Mouse (Mus musculus) lung, adult 2 months (tissue): Measurements from ENCODE around the gene 9830107B12Rik. TPM values are rescaled to one million over a fixed set of nuclear protein-coding genes. Genes with fewer than 3 reads are reported as not detected.
"Not testable (repeated sequence)": the region's sequence is repeated elsewhere in the genome, so short reads cannot be mapped to it uniquely, and the experiment has no call there.

Experiments used
- DNase-seq: peaks from one replicate; pipeline ENCODE4 v3.0.0; 2022
- H3K4me1 ChIP-seq: fragments of 200-500 bp; 2 replicates; pipeline ENCODE4 v1.6.1; 2011; ENCODE audit warnings: low read length; ENCODE audit not compliant: control insufficient read depth, insufficient read depth
- H3K4me3 ChIP-seq: fragments of 200-500 bp; replicated peaks from 2 replicates; pipeline ENCODE3; 2011; ENCODE audit warnings: low read depth, mild to moderate bottlenecking, control low read depth, low read length; ENCODE audit errors: extremely low read depth
- CTCF ChIP-seq: fragments of 200-500 bp; IDR thresholded peaks from 2 replicates; pipeline ENCODE4 v1.5.1; 2011; ENCODE audit warnings: mild to moderate bottlenecking, low read length, control low read depth; ENCODE audit not compliant: insufficient read depth
- POLR2A ChIP-seq: fragments of 200-500 bp; IDR thresholded peaks from 2 replicates; pipeline ENCODE4 v1.6.1; 2011; ENCODE audit warnings: low read depth, mild to moderate bottlenecking, control low read depth, low read length, borderline replicate concordance; ENCODE audit errors: extremely low read depth
- WGBS: fragments of 180-500 bp; shearing (Covaris S2); methylation state at CpG from one replicate; pipeline ENCODE4 v1.1.7; 2018; 5-methylcytosine and 5-hydroxymethylcytosine counted together
- polyA plus RNA-seq: library from polyadenylated mRNA; depleted of rRNA; stranded (reverse); fragments of >200 nt; gene quantifications from 2 replicates; pipeline ENCODE4 v1.2.3, GENCODE M21; 2012; rRNA removed

9830107B12Rik gene
- polyA plus RNA-seq: 0.09 and 0.15 TPM in 2 replicates

DNA sequence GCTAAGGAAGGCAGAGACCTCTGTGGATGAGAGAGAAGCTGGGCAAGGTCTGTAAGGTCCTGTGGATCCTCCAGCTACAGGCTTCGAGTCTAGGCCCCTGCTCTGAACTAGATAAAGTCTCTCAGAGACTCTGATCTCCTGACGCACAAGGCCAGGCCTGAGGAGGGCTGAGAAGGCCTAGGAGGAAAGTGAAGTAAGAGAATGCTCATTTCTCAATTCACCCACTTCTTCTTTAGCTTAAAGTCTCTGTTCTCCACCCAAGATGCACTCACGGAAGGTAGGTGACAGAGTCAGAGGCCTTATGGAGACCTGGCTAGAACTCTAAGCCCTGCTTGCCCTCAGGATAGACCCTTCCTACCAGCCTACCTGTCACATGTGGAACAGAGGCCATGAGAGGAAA lies at the start of gene 9830107B12Rik:
TSS of gene 9830107B12Rik (minus strand) at position 149 of the 400 bp plus-strand sequence.
- WGBS: 66% methylated on average over 3 of the region's 3 CpGs
- DNase-seq: no peak
- no peak within 1 kb of the TSS for H3K4me3 ChIP-seq
- H3K4me1 ChIP-seq: no peaks in the 10 kb centered on the region
- TF ChIP-seq CTCF (no peak), POLR2A (no peak)

DNA sequence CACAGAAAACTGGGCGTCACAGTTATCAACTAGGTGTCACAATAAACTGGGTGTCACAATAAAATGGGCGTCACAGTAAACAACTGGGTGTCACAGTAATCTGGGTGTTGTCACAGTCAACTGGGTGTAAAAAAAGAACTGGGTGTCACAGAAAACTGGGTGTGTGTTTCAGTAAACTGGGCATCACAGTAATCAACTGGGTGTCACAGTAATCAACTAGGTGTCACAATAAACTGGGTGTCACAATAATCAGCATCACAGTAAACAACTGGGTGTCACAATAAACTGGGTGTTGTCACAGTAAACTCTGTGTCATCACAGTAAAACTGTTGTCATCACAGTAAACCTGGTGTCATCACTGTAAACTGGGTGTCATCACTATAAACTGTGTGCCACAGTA lies 46.3 kb upstream of the 9830107B12Rik start:
- TF ChIP-seq POLR2A: no peak
- no peak for TF ChIP-seq CTCF
- no peak for DNase-seq
- Histone ChIP-seq H3K4me3 (no peak overlapping the region), H3K4me1 (no peaks in the 10 kb centered on the region)
- WGBS: 51% methylated on average over 2 of the region's 2 CpGs

DNA sequence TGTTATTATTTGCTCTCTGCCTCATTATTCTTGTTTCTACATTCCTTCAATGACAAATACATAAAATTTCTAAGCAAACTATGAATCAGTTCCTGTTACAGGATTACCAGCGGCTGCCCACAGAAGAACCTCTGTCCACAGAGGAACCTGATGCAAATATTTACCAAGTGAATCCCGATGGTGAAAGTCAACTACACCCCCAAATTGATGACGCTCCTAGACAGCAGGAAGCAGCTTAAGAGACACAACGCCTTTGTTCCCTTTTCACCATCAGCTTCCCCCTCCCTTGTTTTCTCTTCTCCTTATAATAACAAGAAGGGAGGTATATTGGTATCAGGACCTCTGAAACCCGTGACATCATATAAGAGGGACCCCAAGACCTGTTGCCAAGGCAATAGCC lies 39.2 kb upstream of the 9830107B12Rik start:
- WGBS: 35% methylated on average over 5 of the region's 5 CpGs
- H3K4me1 ChIP-seq: no peaks in the 10 kb centered on the region
- no peak overlapping the region for H3K4me3 ChIP-seq
- no peak for DNase-seq
- no peak for TF ChIP-seq CTCF
- no peak for TF ChIP-seq POLR2A

DNA sequence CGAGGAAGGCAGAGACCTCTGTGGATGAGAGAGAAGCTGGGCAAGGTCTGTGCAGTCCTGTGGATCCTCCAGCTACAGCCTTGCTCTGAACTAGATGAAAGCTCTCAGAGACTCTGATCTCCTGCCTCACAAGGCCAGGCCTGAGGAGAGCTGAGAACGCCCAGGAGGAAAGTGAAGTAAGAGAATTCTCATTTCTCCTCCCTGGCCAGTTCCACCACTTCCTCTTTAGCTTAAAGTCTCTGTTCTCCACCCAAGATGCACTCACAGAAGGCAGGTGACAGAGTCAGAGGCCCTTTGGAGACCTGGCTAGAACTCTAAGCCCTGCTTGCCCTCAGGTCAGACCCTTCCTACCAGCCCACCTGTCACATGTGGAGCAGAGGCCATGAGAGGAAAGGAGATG lies 21.0 kb upstream of the 9830107B12Rik start, which contains the start of gene A530064D06Rik:
TSS of gene A530064D06Rik (minus strand) at position 173 of the 400 bp plus-strand sequence.
- not testable (repeated sequence) for H3K4me3 ChIP-seq, H3K4me1 ChIP-seq, DNase-seq
- 65% methylated on average over 2 of the region's 2 CpGs for WGBS

DNA sequence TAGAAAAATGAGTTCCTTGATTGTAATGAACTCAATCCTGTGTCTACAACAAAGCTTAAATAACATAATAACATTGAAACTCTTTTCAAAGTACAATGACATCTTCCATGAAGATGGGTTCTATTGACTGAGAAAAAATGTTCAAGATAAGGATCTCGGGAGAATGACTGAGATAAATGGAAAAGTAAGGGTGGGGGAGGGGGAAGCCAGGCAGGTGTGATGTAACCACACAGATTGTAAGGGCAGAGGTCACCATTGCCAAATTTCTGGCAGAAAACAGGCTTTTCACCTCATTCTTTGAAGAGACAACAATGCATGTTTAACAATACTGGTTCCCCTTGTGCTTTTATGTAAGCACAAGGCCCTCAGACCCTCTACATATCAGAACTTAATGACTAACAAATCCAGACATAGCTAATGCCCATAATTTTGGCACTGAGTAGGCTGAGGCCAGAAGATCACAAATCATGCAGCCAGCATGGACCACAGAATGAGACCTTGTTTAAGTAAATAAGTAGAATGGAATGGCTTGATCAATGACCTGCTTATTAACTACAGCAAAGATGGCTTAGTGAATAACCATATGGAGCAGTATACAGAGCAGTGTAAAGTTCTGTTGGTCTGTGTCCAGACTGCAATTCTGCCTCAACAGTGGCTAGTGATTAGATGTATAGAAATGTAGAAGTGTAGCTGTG lies 11.5 kb upstream of the 9830107B12Rik start:
- H3K4me3 ChIP-seq: no peak overlapping the region
- DNase-seq: no peak
- WGBS: 42% methylated on average over 1 of the region's 1 CpGs
- H3K4me1 ChIP-seq: no peaks in the 10 kb centered on the region
- TF ChIP-seq POLR2A: no peak
- TF ChIP-seq CTCF: no peak

DNA sequence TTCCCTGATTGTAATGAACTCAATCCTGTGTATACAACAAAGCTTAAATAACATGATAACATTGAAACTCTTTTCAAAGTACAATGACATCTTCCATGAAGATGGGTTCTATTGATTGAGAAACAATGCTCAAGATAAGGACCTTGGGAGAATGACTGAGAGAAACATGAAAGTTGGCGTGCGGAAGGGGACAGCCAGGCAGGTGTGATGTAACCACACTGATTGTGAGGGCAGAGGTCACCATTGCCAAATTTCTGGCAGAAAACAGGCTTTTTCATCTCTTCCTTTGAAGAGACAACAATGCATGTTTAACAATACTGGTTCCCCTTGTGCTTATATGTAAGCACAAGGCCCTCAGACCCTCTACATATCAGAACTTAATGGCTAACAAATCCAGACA lies 13.3 kb downstream of the 9830107B12Rik start:
- no peaks in the 10 kb centered on the region for H3K4me1 ChIP-seq
- WGBS: 50% methylated on average over 2 of the region's 2 CpGs
- no peak overlapping the region for H3K4me3 ChIP-seq
- DNase-seq: no peak
- no peak for TF ChIP-seq POLR2A
- no peak for TF ChIP-seq CTCF

DNA sequence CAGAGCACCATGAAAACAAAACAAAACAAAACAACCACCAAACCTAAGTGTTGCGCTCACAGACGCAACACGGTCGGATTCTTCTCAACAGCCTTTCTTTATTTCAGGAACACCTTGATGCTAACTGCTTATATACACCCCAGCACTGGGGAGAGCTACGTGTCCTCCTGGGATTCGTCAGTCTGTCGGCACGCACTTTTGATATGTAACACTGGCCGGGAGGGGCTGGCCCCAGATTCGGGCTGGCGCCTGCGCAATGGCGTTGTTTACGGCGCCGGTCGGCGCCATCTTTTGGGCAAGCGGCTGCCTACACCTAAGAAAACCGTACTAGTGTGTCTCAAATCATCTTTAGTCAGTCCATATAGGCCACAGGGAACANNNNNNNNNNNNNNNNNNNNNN lies 25.6 kb downstream of the 9830107B12Rik start:
- 88% methylated on average over 20 of the region's 20 CpGs for WGBS
- TF ChIP-seq CTCF: no peak
- Histone ChIP-seq H3K4me1 (no peaks in the 10 kb centered on the region), H3K4me3 (no peak overlapping the region)
- no peak for DNase-seq

DNA sequence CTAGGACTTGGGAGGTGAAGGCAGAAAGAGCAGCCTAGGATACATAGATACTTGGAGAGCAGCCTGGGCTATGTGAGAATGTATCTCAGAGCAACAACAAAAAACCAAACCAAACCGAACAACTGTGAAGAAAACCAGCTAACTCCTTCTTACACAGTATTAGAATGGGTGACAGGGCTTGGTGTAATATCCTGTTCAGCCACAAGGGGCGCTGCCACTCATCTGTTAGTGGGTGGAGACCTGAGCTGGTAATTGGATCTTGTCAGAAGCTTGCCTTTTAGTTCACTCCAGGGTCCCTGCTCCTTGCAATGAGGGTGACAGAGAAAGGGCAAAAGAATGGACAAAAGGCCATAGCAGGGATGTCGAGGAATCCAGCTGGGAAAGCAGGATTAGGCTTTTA lies 26.4 kb downstream of the 9830107B12Rik start:
- peak; percentile 79 for DNase-seq
- no peak overlapping the region for H3K4me3 ChIP-seq
- H3K4me1 ChIP-seq: no peaks in the 10 kb centered on the region
- TF ChIP-seq CTCF (peak; percentile 85), POLR2A (no peak)
- 26% methylated on average over 3 of the region's 3 CpGs for WGBS

DNA sequence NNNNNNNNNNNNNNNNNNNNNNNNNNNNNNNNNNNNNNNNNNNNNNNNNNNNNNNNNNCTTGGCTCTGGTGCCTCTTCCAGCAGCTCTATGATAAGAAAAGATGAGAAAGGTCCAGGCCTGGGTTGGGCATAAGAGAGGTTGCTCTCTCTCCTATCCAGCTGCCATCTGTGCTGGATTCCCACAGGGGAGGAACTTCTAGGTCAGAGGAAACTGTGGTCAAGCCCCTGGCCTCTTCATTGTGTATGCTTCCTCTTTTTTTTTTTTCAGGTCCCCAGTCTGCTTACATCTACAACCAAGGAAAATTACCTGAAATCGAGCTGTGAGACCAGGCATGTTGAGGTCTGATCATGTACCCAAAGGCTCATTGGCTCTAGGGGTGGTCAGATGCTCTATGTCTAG lies 27.5 kb downstream of the 9830107B12Rik start:
- TF ChIP-seq CTCF (no peak), POLR2A (no peak)
- no peak for DNase-seq
- no peaks in the 10 kb centered on the region for H3K4me1 ChIP-seq
- no peak overlapping the region for H3K4me3 ChIP-seq
- WGBS: 50% methylated on average over 1 of the region's 1 CpGs

DNA sequence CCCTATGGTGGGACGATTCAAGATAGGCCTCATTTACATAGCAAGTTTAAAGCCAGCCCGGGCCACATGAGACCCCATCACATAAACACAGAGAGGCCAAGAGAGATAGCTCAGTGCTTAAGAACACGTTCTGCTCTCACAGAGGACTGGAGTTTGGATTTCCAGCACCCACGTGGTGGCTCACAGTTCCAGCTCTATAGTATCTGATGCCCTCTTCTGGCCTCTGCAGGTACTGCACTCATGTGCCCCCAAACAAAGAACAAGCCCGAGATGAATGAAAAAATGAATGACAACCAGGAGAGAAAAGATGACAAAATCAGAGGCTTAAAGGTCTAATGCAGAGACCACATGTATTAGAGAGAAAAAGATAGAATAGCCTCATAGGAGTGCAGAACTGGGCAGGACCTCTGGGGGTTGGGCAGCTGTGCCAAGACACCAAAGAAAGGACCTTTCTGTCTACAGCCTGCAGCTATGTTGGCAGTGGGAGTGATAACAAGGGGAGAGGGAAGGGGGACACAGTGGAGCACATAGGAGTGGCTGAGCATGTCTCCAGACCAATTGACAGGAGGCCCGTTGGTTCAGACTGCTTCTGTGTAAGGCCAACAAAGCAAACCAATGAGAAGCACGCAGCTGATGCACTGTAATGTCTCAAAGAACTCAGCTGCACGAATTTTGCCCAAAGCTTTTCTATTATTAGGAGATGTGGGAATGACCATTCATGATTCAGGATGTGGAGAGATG lies 35.4 kb downstream of the 9830107B12Rik start:
- H3K4me1 ChIP-seq: no peaks in the 10 kb centered on the region
- no peak overlapping the region for H3K4me3 ChIP-seq
- WGBS: 45% methylated on average over 8 of the region's 8 CpGs
- TF ChIP-seq CTCF (peak; percentile 62), POLR2A (no peak)
- peak; percentile 39 for DNase-seq
